Mouse (Mus musculus) erythroblast, embryonic 14.5 days (primary cell): ENCODE data around the gene Sidt1. TPM values are rescaled to one million over a fixed set of nuclear protein-coding genes. Genes with fewer than 3 reads are reported as not detected.

Experiments used
- H3K27me3 ChIP-seq: 2 replicates; pipeline ENCODE4 v1.6.1; 2012; ENCODE audit warnings: inconsistent platforms; ENCODE audit not compliant: control insufficient read depth
- H3K36me3 ChIP-seq: 2 replicates; pipeline ENCODE4 v1.6.1; 2012; ENCODE audit warnings: mild to moderate bottlenecking, inconsistent platforms; ENCODE audit not compliant: control insufficient read depth
- H3K4me1 ChIP-seq: 2 replicates; pipeline ENCODE4 v1.6.1; 2012; ENCODE audit warnings: inconsistent platforms; ENCODE audit not compliant: control insufficient read depth
- H3K4me3 ChIP-seq: replicated peaks from 2 replicates; pipeline ENCODE3; 2012; ENCODE audit warnings: moderate library complexity, mild to moderate bottlenecking, inconsistent platforms
- H3K9me3 ChIP-seq: 2 replicates; pipeline ENCODE4 v1.6.1; 2012; ENCODE audit warnings: low read length, inconsistent platforms, mixed read lengths; ENCODE audit not compliant: control insufficient read depth
- GATA1 ChIP-seq: IDR thresholded peaks from 2 replicates; pipeline ENCODE4 v1.6.1; 2012; ENCODE audit warnings: low read length, inconsistent platforms, mixed read lengths
- TAL1 ChIP-seq: IDR thresholded peaks from 3 replicates; pipeline ENCODE4 v1.6.1; 2012; ENCODE audit warnings: low read length, inconsistent platforms, mixed read lengths
- polyA plus RNA-seq: library from polyadenylated mRNA; stranded (reverse); fragments of >175 nt; gene quantifications from 2 replicates; pipeline ENCODE4 v1.2.3, GENCODE M21; 2012

Gene Sidt1
- polyA plus RNA-seq, 1 experiment, result not detected

DNA sequence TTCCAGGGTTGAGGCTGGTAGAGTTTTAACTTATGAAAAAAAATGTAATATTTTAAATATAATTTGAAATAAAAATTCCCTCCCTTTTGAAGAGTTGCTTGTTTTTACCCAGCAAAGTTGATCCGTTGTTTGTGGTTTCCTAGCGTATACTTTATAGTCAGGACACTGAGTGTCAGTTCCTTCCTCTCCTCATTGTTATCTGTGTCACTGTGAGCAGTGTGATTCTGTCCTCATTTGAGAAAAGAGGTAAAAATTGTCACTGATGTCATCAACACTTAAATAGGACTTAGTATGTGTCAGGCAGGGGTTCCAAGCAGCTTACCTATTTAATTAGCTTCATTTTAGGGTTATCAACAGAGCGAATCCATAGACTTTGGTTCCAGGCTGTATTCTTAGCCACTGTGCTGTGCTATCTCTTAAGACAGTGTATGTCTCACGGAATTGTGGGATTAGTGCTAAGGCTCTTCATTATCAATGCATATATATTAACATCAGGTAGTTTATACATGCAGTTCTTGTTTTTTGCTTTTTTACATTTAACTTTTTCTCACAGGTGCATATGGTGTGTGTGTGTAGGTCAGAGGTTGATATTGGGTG lies 16.9 kb upstream of the Sidt1 start:
- Histone ChIP-seq H3K36me3 (no peaks in the 10 kb centered on the region; the same call in none of the 2 replicates), H3K27me3 (no peaks in the 10 kb centered on the region), H3K4me3 (no peak overlapping the region), H3K9me3 (no peaks in the 10 kb centered on the region), H3K4me1 (peaks cover 38% of the 10 kb centered on the region)
- no peak for TF ChIP-seq GATA1

GRCm38 (mm10) chr16:44347071-44347901 lies 14.3 kb upstream of the Sidt1 start, which contains the start of gene Spice1:
Spice1 (plus strand) TSS chr16:44347121.
- H3K4me3 ChIP-seq, result peak within 1 kb of the TSS; percentile 82
- H3K36me3 ChIP-seq, result no peaks in the 10 kb centered on the region; the same call in 1 of the 2 replicates
- no peak for TF ChIP-seq GATA1
- TF ChIP-seq TAL1, result no peak
- peaks cover 38% of the 10 kb centered on the region for H3K4me1 ChIP-seq
- no peaks in the 10 kb centered on the region for H3K27me3 ChIP-seq
- no peaks in the 10 kb centered on the region for H3K9me3 ChIP-seq

DNA sequence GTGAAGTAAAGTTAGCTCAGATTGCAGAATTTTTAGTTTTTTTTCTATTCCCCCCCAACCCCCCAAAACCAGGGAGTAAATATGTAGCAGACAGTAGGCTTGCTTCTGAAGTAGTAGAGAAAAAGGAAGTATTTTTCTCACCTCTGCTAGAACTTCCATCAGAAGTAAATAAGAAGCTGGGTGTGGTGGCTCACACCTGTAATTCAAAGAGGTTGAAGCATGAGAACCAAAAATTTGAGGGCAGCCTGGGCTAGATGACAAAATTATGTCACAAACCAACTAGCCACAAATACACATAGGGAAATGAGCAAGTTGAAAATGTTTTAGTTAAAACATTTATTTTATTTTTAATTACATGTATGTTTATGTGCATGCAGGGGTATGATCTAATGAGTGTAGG lies 4.5 kb upstream of the Sidt1 start:
- Histone ChIP-seq H3K27me3 (peaks cover 19% of the 10 kb centered on the region), H3K4me3 (no peak overlapping the region), H3K36me3 (no peaks in the 10 kb centered on the region), H3K4me1 (0 out of 2 replicates have a peak, but pooled peaks cover under 1% of the 10 kb centered on the region), H3K9me3 (no peaks in the 10 kb centered on the region; the same call in 1 of the 2 replicates)
- no peak for TF ChIP-seq TAL1
- no peak for TF ChIP-seq GATA1

DNA sequence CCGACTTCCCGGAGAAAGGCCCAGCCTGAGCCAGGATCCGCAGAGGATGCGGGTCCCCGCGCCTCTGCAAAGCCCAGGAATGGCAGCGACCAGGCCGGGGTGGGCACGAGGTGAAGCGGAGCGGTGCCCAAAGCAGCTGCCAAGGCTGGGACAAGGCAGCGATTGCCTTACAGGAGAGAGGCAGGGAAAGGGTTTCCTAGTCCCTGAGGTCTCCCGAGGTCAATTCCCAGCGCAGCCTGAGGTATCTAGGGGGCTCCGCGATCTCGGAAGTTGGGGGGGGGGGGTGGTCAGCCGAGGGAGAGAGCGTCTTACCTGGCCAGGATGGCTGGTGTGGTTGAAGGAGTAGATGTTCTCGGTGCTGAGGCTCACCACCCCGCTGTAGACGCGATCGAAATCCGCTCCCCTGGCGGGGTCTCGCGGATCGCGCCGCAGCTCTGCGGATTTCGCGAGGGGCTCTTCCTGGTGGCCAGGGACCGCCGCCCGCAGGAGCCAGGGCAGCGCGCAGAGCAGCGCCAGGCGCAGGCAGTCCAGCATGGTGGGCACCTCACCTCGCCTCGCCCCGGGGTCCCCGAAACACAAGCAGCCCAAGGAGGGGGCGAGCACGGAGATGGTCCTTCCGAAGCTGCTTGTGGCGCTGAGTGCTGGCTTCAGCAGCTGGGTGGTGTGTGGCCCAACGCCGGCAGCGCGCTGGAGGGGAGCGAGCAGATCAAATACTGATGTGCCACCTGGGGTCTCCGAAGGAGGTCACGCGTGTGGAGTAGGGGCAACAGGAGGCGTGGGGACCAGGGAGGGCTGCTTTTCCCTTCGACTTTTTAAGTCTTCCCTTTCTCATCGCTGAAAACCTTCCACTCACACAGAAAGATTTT lies 768 bp downstream of the Sidt1 start:
- Histone ChIP-seq H3K4me3 (peak overlapping the region; percentile 42), H3K27me3 (peaks cover 41% of the 10 kb centered on the region)
- TF ChIP-seq TAL1 (no peak), GATA1 (no peak)

GRCm38 (mm10) chr16:44331671-44331994 lies 1.4 kb downstream of the Sidt1 start:
- Histone ChIP-seq H3K36me3 (no peaks in the 10 kb centered on the region), H3K27me3 (peaks cover 41% of the 10 kb centered on the region), H3K4me1 (peaks cover 4% of the 10 kb centered on the region; the same call in 1 of the 2 replicates), H3K9me3 (peaks cover 7% of the 10 kb centered on the region), H3K4me3 (no peak overlapping the region)
- TF ChIP-seq GATA1 (no peak), TAL1 (no peak)

More for the DNA sequence above, 768 bp downstream of the Sidt1 start:
- peaks cover 4% of the 10 kb centered on the region; the same call in 1 of the 2 replicates for H3K4me1 ChIP-seq
- peaks cover 7% of the 10 kb centered on the region for H3K9me3 ChIP-seq
- H3K36me3 ChIP-seq, result no peaks in the 10 kb centered on the region

DNA sequence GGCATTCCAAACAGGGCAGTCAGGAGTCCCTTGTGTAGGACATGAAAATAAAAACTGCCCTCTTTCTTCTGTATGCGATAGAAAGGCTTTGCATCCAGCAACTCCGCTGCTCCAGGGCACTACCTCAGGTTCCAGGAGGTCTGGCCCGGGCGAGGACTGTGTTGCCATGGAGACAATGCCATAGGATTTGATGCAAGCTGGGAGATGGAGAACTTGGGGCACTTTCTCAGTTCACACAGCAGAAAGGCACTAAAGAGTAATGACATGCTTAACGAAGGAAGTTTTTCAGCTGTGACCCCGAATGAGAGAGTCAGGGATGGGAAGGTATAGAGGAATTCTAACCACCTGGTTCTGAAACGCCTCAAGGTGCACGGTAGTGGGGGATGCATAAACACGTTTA lies 1.8 kb downstream of the Sidt1 start:
- H3K4me1 ChIP-seq, result peaks cover 4% of the 10 kb centered on the region; the same call in 1 of the 2 replicates
- H3K9me3 ChIP-seq, result peaks cover 7% of the 10 kb centered on the region
- no peak for TF ChIP-seq GATA1
- peaks cover 41% of the 10 kb centered on the region for H3K27me3 ChIP-seq
- no peaks in the 10 kb centered on the region for H3K36me3 ChIP-seq
- H3K4me3 ChIP-seq, result no peak overlapping the region

DNA sequence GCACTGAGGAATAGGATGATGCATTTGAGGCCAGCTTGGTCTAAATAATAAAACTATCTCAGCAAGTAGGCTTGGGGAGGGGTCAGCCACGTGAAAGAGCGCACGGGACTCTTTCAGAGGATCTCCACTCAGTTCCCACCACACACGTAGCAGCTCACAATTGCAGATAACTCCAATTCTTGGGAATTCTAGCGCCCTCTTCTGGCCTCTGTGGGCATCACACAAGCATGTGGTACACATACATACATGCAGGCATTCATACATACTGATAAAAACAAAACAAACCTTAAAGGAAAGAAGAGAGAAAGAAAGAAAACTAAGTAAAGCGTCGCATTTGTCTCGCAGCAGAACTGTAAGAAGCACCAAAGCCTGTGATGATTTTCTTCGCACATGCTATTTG lies 2.3 kb downstream of the Sidt1 start:
- peaks cover 41% of the 10 kb centered on the region for H3K27me3 ChIP-seq
- H3K4me3 ChIP-seq, result no peak overlapping the region
- peaks cover 4% of the 10 kb centered on the region; the same call in 1 of the 2 replicates for H3K4me1 ChIP-seq
- H3K36me3 ChIP-seq, result no peaks in the 10 kb centered on the region
- TF ChIP-seq GATA1 (no peak), TAL1 (no peak)
- peaks cover 7% of the 10 kb centered on the region for H3K9me3 ChIP-seq

DNA sequence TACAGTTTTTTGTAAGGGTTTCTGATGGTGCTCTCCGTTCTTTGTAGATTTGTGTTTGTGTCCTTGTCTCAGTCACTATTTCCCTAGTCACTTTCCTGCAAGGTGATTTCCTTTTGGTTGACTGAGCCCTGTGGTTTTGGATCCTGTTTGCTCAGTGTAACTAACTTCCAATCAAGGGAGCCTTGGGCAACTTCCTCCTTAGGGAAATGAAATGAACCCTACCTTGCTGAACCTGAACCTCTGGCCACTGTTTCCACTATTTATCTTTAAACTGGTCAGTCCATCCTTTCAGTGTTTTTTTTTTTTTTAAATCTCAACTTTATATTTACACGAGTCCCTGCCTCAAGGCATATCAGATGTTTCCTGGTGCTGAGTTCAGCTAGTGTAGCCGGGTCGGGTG lies 4.4 kb downstream of the Sidt1 start:
- Histone ChIP-seq H3K4me3 (no peak overlapping the region), H3K9me3 (peaks cover 7% of the 10 kb centered on the region), H3K4me1 (peaks cover 4% of the 10 kb centered on the region; the same call in 1 of the 2 replicates), H3K36me3 (no peaks in the 10 kb centered on the region), H3K27me3 (peaks cover 33% of the 10 kb centered on the region)
- TF ChIP-seq TAL1 (no peak), GATA1 (no peak)

DNA sequence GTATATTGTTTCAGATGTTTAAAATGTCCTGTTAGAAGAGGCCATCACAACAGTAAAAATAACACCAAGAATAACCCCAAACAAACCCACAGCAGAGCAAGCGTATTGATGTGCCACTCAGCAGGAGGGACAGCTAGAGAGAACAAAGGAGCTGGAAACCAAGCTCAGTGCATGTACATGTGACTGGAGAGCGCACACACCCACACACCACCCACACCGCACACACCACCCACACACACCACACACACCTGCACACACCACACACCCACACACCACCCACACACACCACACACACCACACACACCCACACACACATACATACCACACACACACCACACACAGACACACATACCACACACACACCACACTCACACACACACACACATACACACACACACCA lies 12.8 kb downstream of the Sidt1 start:
- H3K9me3 ChIP-seq, result no peaks in the 10 kb centered on the region
- no peak overlapping the region for H3K4me3 ChIP-seq
- TF ChIP-seq TAL1 (no peak), GATA1 (no peak)
- no peaks in the 10 kb centered on the region for H3K27me3 ChIP-seq
- no peaks in the 10 kb centered on the region for H3K4me1 ChIP-seq
- no peaks in the 10 kb centered on the region for H3K36me3 ChIP-seq
